Mouse (Mus musculus): Measurements from ENCODE around the gene 4930469K13Rik. TPM values are rescaled to one million over a fixed set of nuclear protein-coding genes. Genes with fewer than 3 reads are reported as not detected.

4930469K13Rik gene
- polyA plus RNA-seq, 1 experiment from 2014 or later: not detected

- H3K9me3 ChIP-seq (ENCODE audit: low read length): no peaks in the 10 kb centered on the region
- DNase-seq (no peak), ATAC-seq (no peak)
- H3K27ac ChIP-seq (ENCODE audit: low read depth): no peak overlapping the region
- H3K4me1 ChIP-seq (ENCODE audit: insufficient read depth): peaks cover 2% of the 10 kb centered on the region
- H3K4me2 ChIP-seq (ENCODE audit: low read depth, low read length): peak overlapping the region; percentile 32; the same call in 1 of the 2 replicates
- H3K9ac ChIP-seq (replicated peaks): no peak overlapping the region
- WGBS (ENCODE audit: insufficient replicate concordance): 72% methylated on average over 1 of the region's 1 CpGs
- no peak overlapping the region for H3K4me3 ChIP-seq (ENCODE audit: low read depth, low read length)
- H3K27me3 ChIP-seq (ENCODE audit: insufficient read depth, low read length): no peaks in the 10 kb centered on the region
- TF ChIP-seq EP300 (IDR thresholded peaks at IDR 0.05; ENCODE audit: low read depth) (no peak), CTCF (IDR thresholded peaks at IDR 0.05; ENCODE audit: low read depth) (no peak)
- H3K36me3 ChIP-seq (replicated peaks; ENCODE audit: insufficient read depth, low read length): no peaks in the 10 kb centered on the region; the same call in 1 of the 2 replicates
Observed at GRCm38 (mm10) chr11:34050063-34050462, 48.3 kb downstream of the 4930469K13Rik start.

- Histone ChIP-seq H3K27me3 (ENCODE audit: insufficient read depth, low read length) (no peaks in the 10 kb centered on the region), H3K9me3 (ENCODE audit: low read length) (no peaks in the 10 kb centered on the region), H3K4me1 (ENCODE audit: insufficient read depth) (no peaks in the 10 kb centered on the region; the same call in 1 of the 2 replicates), H3K36me3 (replicated peaks; ENCODE audit: insufficient read depth, low read length) (no peaks in the 10 kb centered on the region; the same call in 1 of the 2 replicates), H3K4me2 (ENCODE audit: low read depth, low read length) (peak overlapping the region; percentile 58), H3K27ac (ENCODE audit: low read depth) (no peak overlapping the region; the same call in 1 of the 2 replicates), H3K4me3 (ENCODE audit: low read depth, low read length) (peak overlapping the region; percentile 46), H3K9ac (replicated peaks) (no peak overlapping the region)
- WGBS (ENCODE audit: insufficient replicate concordance): 80% methylated on average over 1 of the region's 1 CpGs
- TF ChIP-seq EP300 (IDR thresholded peaks at IDR 0.05; ENCODE audit: low read depth): no peak
- no peak for TF ChIP-seq CTCF (IDR thresholded peaks at IDR 0.05; ENCODE audit: low read depth)
- no peak for ATAC-seq
- DNase-seq: no peak
Observed at GRCm38 (mm10) chr11:34049125-34049379, 49.3 kb downstream of the 4930469K13Rik start.

- WGBS (ENCODE audit: insufficient replicate concordance): 64% methylated on average over 8 of the region's 8 CpGs
- H3K9me3 ChIP-seq (ENCODE audit: low read length): no peaks in the 10 kb centered on the region
- peak overlapping the region; percentile 58 for H3K4me2 ChIP-seq (ENCODE audit: low read depth, low read length)
- peak overlapping the region; percentile 46 for H3K4me3 ChIP-seq (ENCODE audit: low read depth, low read length)
- ATAC-seq: no peak
- no peaks in the 10 kb centered on the region for H3K27me3 ChIP-seq (ENCODE audit: insufficient read depth, low read length)
- no peak for TF ChIP-seq CTCF (IDR thresholded peaks at IDR 0.05; ENCODE audit: low read depth)
- TF ChIP-seq EP300 (IDR thresholded peaks at IDR 0.05; ENCODE audit: low read depth): no peak
- H3K9ac ChIP-seq (replicated peaks): no peak overlapping the region
- DNase-seq: no peak
- H3K36me3 ChIP-seq (replicated peaks; ENCODE audit: insufficient read depth, low read length): no peaks in the 10 kb centered on the region; the same call in 1 of the 2 replicates
- H3K27ac ChIP-seq (ENCODE audit: low read depth): peak overlapping the region; percentile 61
- H3K4me1 ChIP-seq (ENCODE audit: insufficient read depth): no peaks in the 10 kb centered on the region; the same call in 1 of the 2 replicates
Observed at GRCm38 (mm10) chr11:34048375-34049124, 49.8 kb downstream of the 4930469K13Rik start.

GRCm38 (mm10) chr11:34047542-34047937 is 50.8 kb downstream of the 4930469K13Rik start:
- peak overlapping the region; percentile 58 for H3K4me2 ChIP-seq (ENCODE audit: low read depth, low read length)
- H3K36me3 ChIP-seq (replicated peaks; ENCODE audit: insufficient read depth, low read length): no peaks in the 10 kb centered on the region; the same call in 1 of the 2 replicates
- H3K27me3 ChIP-seq (ENCODE audit: insufficient read depth, low read length): no peaks in the 10 kb centered on the region
- peak overlapping the region; percentile 46 for H3K4me3 ChIP-seq (ENCODE audit: low read depth, low read length)
- H3K27ac ChIP-seq (ENCODE audit: low read depth): peak overlapping the region; percentile 61
- WGBS (ENCODE audit: insufficient replicate concordance): 44% methylated on average over 5 of the region's 5 CpGs
- TF ChIP-seq CTCF (IDR thresholded peaks at IDR 0.05; ENCODE audit: low read depth) (no peak), EP300 (IDR thresholded peaks at IDR 0.05; ENCODE audit: low read depth) (no peak)
- DNase-seq (no peak), ATAC-seq (no peak)
- H3K9ac ChIP-seq (replicated peaks): peak overlapping the region; percentile 39
- no peaks in the 10 kb centered on the region for H3K9me3 ChIP-seq (ENCODE audit: low read length)
- peaks cover 2% of the 10 kb centered on the region for H3K4me1 ChIP-seq (ENCODE audit: insufficient read depth)

- ATAC-seq (peak; percentile 50; the same call in 1 of the 2 replicates), DNase-seq (no peak)
- Histone ChIP-seq H3K9me3 (ENCODE audit: low read length) (no peaks in the 10 kb centered on the region), H3K27ac (ENCODE audit: low read depth) (peak within 1 kb of the TSS; percentile 61), H3K9ac (replicated peaks) (peak within 1 kb of the TSS; percentile 39), H3K36me3 (replicated peaks; ENCODE audit: insufficient read depth, low read length) (no peaks in the 10 kb centered on the region; the same call in 1 of the 2 replicates), H3K4me2 (ENCODE audit: low read depth, low read length) (peak within 1 kb of the TSS; percentile 58), H3K4me3 (ENCODE audit: low read depth, low read length) (peak within 1 kb of the TSS; percentile 46), H3K4me1 (ENCODE audit: insufficient read depth) (peaks cover 2% of the 10 kb centered on the region), H3K27me3 (ENCODE audit: insufficient read depth, low read length) (no peaks in the 10 kb centered on the region)
- TF ChIP-seq EP300 (IDR thresholded peaks at IDR 0.05; ENCODE audit: low read depth) (no peak), CTCF (IDR thresholded peaks at IDR 0.05; ENCODE audit: low read depth) (no peak)
- 29% methylated on average over 6 of the region's 6 CpGs for WGBS (ENCODE audit: insufficient replicate concordance)
Observed at GRCm38 (mm10) chr11:34046767-34047541, 51.4 kb downstream of the 4930469K13Rik start, which contains the start of gene Lcp2. TSS of gene Lcp2 (plus strand) at chr11:34046920.

DNA sequence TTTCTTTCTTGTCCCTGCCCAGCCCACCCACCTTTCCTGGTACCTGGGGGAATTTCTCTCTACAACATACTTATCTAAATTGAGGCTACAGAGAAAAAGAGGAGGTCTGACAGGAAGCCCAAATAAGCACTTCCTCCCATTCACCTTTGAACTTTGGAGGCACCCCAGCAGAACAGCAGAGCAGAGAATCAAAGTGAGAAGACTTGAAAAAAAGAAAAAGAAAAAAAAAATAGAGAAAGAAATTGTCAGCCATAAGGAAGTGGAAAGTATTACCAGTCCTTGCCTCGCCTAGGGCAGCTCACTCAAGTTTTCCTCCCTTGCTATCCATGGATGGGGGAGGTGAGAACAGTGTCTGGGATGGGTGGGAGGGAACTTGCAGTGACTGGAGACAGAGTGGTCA is 55.5 kb downstream of the 4930469K13Rik start:
- no peaks in the 10 kb centered on the region for H3K27me3 ChIP-seq (ENCODE audit: insufficient read depth, low read length)
- no peak overlapping the region for H3K4me3 ChIP-seq (ENCODE audit: low read depth, low read length)
- H3K36me3 ChIP-seq (replicated peaks; ENCODE audit: insufficient read depth, low read length): no peaks in the 10 kb centered on the region
- no peak overlapping the region for H3K4me2 ChIP-seq (ENCODE audit: low read depth, low read length)
- no peak overlapping the region for H3K27ac ChIP-seq (ENCODE audit: low read depth)
- H3K9ac ChIP-seq (replicated peaks): no peak overlapping the region
- 25% methylated on average over 1 of the region's 1 CpGs for WGBS (ENCODE audit: insufficient replicate concordance)
- H3K4me1 ChIP-seq (ENCODE audit: insufficient read depth): peaks cover 2% of the 10 kb centered on the region
- no peak for DNase-seq
- ATAC-seq: no peak
- TF ChIP-seq EP300 (IDR thresholded peaks at IDR 0.05; ENCODE audit: low read depth) (no peak), CTCF (IDR thresholded peaks at IDR 0.05; ENCODE audit: low read depth) (no peak)
- H3K9me3 ChIP-seq (ENCODE audit: low read length): no peaks in the 10 kb centered on the region
